Mouse (Mus musculus) neural tube, embryonic 12.5 days (tissue): ENCODE results near the gene Ldb1. TPM values are rescaled to one million over a fixed set of nuclear protein-coding genes. Genes with fewer than 3 reads are reported as not detected.
A peak's percentile ranks its signal among the peaks of the same experiment; 100 is the strongest.
"Not testable (repeated sequence)": the region's sequence is repeated elsewhere in the genome, so short reads cannot be mapped to it uniquely, and the experiment has no call there.

Experiments used
- ATAC-seq: fragments of 200-750 bp; cut with Nextera tagmentation; 2 replicates; pipeline ENCODE4 v1.8.0; 2017; ENCODE audit warnings: low read depth, mild to moderate bottlenecking, moderate TSS enrichment, moderate library complexity; ENCODE audit not compliant: low FRiP score
- H3K27ac ChIP-seq: fragments of 300-500 bp; sonication (generic); 2 replicates; pipeline ENCODE4 v1.5.1; 2016
- H3K27me3 ChIP-seq: fragments of 300-500 bp; sonication (generic); replicated peaks from 2 replicates; pipeline ENCODE4 v1.6.1; 2016; ENCODE audit warnings: mild to moderate bottlenecking
- H3K36me3 ChIP-seq: fragments of 300-500 bp; sonication (generic); 2 replicates; pipeline ENCODE4 v1.6.1; 2016; ENCODE audit warnings: mild to moderate bottlenecking
- H3K4me1 ChIP-seq: fragments of 300-500 bp; sonication (generic); 2 replicates; pipeline ENCODE4 v1.6.1; 2016
- H3K4me2 ChIP-seq: fragments of 300-500 bp; sonication (generic); replicated peaks from 2 replicates; pipeline ENCODE4 v1.6.1; 2016; ENCODE audit warnings: mild to moderate bottlenecking
- H3K4me3 ChIP-seq: fragments of 300-500 bp; sonication (generic); 2 replicates; pipeline ENCODE4 v1.5.1; 2016
- H3K9ac ChIP-seq: fragments of 300-500 bp; sonication (generic); 2 replicates; pipeline ENCODE4 v1.6.1; 2016; ENCODE audit warnings: mild to moderate bottlenecking
- H3K9me3 ChIP-seq: fragments of 300-500 bp; sonication (generic); 2 replicates; pipeline ENCODE4 v1.6.1; 2016; ENCODE audit warnings: mild to moderate bottlenecking
- WGBS: fragments of 180-500 bp; shearing (Covaris S2); methylation state at CpG from one replicate; pipeline ENCODE4 v1.1.7; 2016; 5-methylcytosine and 5-hydroxymethylcytosine counted together
- polyA plus RNA-seq: library from polyadenylated mRNA; unstranded; fragments of >200 nt; fragmentation: Nextera tagmentation; extraction: Ambion mirVana; gene quantifications from 2 replicates; pipeline ENCODE4 v1.2.1, GENCODE M21; 2016

The Ldb1 gene
- polyA plus RNA-seq, 1 experiment from 2014 or later = 139 TPM

DNA sequence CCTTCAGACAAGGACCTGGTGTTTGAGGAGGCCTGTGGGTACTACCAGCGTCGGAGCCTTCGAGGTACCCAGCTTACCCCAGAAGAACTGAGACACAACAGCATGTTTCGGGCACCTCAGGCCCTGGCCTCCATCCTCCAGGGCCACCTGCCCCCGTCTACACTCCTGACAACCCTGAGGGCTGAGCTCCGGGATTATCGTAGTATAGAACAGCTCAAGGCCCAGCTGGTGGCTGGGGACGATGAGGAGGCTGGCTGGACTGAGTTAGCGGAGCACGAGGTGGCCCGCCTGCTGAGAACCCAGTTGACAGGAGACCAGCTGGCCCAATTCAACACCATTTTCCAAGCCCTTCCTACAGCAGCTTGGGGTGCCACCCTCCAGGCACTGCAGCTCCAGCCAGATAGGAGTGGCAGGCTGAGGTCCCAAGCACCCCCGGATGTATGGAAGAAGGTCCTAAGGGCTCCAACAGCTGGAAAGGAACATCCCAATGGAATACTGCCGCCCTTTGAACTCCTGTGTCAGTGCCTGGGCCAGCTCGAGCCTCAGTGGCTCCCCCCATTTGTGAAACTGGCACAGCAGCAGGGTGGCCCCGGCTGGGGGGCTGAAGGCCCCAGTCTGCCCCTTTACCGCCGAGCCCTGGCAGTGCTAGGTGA is 40.1 kb downstream of the Ldb1 start:
- no peak overlapping the region for H3K9ac ChIP-seq
- WGBS = 72% methylated on average over 17 of the region's 17 CpGs
- no peak for ATAC-seq

DNA sequence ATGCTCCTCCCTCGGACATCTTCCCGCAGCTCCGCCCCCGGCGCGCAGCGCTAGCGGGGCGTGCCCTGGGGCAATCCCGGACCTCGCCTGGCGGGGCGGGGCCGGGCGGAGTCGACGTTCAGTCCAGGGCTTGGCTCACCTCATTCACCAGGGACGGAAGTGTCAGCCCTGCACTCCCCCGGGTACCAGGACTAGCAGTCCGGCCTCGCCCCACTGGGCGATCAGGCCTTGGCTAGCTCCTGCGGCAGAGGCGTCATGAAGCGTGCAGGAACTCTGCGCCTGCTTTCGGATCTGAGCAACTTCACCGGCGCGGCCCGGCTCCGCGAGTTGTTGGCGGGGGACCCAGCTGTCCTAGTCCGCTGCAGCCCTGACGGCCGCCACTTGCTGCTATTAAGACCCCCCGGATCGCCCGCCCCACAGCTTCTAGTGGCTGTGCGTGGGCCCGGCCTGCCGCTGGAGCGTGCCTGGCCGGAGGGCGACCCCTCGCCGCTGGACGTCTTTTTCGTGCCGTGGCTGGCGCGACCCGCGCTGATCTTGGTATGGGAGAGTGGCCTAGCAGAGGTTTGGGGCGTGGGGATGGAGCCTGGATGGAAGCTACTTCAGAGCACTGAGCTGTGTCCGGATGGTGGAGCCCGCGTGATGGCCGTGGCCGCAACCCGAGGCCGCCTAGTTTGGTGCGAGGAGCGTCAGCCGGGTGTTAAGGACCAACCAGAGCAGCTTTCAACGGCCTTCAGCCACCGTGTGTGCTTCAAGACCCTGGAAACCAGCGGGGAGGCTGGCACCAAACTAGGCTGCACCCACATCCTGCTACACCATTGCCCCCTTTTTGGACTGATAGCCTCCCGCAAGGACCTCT is 41.4 kb downstream of the Ldb1 start, which contains the start of gene Hps6:
TSS of gene Hps6 (plus strand) at position 138 of the 856 bp plus-strand sequence.
- peak; percentile 77 for ATAC-seq
- H3K9me3 ChIP-seq = no peaks in the 10 kb centered on the region
- WGBS = 2% methylated on average over 70 of the region's 70 CpGs

More for the DNA sequence above, 40.1 kb downstream of the Ldb1 start:
- Histone ChIP-seq H3K36me3 (no peaks in the 10 kb centered on the region), H3K4me3 (no peak overlapping the region), H3K4me2 (no peak overlapping the region), H3K27me3 (peaks cover 17% of the 10 kb centered on the region), H3K9me3 (no peaks in the 10 kb centered on the region), H3K4me1 (peaks cover 16% of the 10 kb centered on the region), H3K27ac (no peak overlapping the region)

DNA sequence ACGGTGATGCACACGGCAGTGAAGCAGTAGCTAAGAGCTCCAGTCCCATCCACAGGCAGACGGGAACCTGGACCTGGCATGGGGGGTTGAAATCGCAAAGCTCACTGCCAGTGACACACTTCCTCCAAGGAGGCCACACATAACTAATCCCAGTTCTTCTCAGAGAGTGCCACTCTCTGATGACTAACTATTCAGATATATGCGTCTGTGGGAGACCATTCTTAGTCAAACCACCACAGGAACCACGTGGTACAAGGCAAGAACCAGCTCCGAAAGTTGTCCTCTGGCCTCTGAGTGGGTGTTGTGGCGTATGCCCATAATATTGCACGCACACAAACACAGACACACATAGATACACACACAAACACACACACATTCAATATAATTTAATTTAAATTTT is 42.7 kb downstream of the Ldb1 start:
- no peak overlapping the region for H3K27ac ChIP-seq
- no peak overlapping the region for H3K4me3 ChIP-seq
- ATAC-seq = no peak
- no peaks in the 10 kb centered on the region for H3K36me3 ChIP-seq
- WGBS = 83% methylated on average over 9 of the region's 9 CpGs
- H3K4me2 ChIP-seq = no peak overlapping the region
- H3K4me1 ChIP-seq = peaks cover 16% of the 10 kb centered on the region
- no peak overlapping the region for H3K9ac ChIP-seq
- peaks cover 17% of the 10 kb centered on the region for H3K27me3 ChIP-seq
- no peaks in the 10 kb centered on the region for H3K9me3 ChIP-seq

More for the DNA sequence above, 41.4 kb downstream of the Ldb1 start, which contains the start of gene Hps6:
- Histone ChIP-seq H3K27ac (no peak within 1 kb of the TSS), H3K9ac (peak within 1 kb of the TSS; percentile 67), H3K4me2 (peak within 1 kb of the TSS; percentile 97), H3K36me3 (no peaks in the 10 kb centered on the region), H3K4me3 (peak within 1 kb of the TSS; percentile 53), H3K4me1 (peaks cover 16% of the 10 kb centered on the region), H3K27me3 (peaks cover 17% of the 10 kb centered on the region)

DNA sequence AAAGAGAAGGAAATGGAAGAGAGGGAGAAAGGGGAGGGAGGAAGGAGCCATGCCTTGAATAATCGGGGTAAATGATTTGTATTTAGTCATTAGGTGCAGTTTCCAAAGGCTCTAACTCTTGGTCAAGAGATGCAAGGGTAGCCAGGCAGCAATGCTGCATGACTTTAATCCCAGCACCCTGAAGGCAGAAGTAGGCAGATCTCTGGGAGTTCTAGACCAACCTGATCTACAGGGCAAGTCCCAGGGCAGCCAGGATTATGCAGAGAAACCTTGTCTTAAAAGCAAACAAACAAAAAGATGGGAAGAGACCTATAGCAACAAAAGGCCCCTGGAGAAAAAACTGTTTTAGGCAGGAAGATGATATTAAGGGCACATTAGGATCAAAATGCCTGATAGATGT is 45.6 kb downstream of the Ldb1 start:
- Histone ChIP-seq H3K27ac (no peak overlapping the region), H3K4me3 (no peak overlapping the region), H3K9ac (no peak overlapping the region), H3K9me3 (no peaks in the 10 kb centered on the region), H3K4me1 (peaks cover 14% of the 10 kb centered on the region), H3K36me3 (peaks cover 5% of the 10 kb centered on the region; the same call in 1 of the 2 replicates), H3K27me3 (peaks cover 8% of the 10 kb centered on the region), H3K4me2 (no peak overlapping the region)
- no peak for ATAC-seq
- WGBS = 79% methylated on average over 1 of the region's 1 CpGs

DNA sequence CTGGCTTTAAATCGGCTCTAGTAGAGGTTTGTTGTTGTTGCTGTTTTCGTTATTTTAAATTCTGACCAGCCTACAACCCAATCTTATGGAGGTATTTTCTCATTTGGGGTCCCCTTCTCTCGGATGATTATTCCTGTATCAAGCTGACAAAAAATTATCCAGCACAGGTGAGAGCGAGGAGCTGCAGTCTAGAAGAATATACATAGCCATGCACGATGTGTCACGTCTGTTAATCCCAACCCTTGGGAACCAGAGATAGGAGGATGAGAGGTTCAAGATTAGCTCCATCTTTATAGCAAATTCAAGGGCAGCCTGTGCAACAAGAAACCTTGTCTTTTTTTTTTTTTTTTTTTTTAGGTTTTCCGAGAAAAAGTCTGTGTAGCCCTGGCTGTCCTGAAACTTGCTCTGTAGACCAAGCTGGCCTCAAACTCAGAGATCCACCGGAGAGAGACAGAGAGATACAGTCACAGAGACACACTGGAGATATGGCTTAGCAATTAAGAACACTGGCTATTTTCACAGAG is 46.3 kb downstream of the Ldb1 start:
- 16% methylated on average over 8 of the region's 8 CpGs for WGBS
- Histone ChIP-seq H3K27me3 (peaks cover 2% of the 10 kb centered on the region; the same call in 1 of the 2 replicates), H3K9me3 (0 out of 2 replicates have a peak, but pooled peaks cover 5% of the 10 kb centered on the region), H3K36me3 (peaks cover 5% of the 10 kb centered on the region; the same call in 1 of the 2 replicates), H3K4me2 (peak overlapping the region; percentile 60), H3K27ac (no peak overlapping the region), H3K4me1 (peaks cover 8% of the 10 kb centered on the region), H3K4me3 (peak overlapping the region; percentile 85), H3K9ac (no peak overlapping the region)
- no peak; the same call in 1 of the 2 replicates for ATAC-seq

DNA sequence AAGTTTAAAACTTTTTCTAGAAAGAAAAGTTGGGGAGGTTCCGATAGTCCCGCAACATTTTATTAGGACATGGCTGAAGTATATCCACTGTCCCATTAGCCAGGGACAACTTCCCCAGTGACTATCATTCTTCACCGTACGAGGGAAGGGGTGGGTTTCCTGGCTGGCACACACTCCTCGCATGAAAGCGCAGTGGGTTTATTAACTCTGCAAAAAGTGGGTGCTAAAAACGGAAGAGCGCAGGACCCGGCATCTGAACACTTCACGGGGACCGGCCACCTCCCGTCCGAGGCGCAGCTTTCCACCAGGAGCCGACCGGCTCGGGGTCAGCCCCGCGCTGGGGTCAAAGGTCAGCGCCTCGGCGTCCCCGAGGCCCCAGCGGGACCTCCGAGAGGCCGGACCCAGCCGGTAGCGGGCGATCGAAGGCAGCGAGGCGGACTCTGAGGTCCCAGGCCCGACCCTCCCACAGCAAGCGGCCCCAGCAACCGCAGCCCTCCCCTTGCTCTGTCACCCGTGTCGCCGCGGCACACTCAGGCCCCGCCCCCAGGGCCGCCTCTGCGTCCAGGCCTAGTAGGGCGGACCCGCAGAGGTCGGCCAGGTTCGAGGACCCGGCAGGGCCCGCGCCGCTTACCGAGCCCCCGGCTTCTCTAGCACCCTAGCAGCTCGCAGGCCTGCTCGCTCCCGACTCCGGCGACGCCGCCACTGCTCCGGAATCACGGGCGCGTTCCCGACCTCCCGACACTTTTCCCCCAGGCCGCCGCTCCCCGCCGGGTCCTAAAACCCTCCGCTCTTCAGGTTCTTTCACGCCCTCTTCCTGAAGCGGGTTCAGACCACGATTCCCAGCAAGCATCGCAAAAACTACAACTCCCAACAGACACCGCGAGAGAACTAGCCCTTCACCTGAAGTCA is 47.0 kb downstream of the Ldb1 start, which contains the start of gene Armh3:
TSS of gene Armh3 (minus strand) at position 704 of the 909 bp plus-strand sequence.
- peaks cover under 1% of the 10 kb centered on the region; the same call in 1 of the 2 replicates for H3K4me1 ChIP-seq
- peak within 1 kb of the TSS; percentile 85 for H3K9ac ChIP-seq
- 0 out of 2 replicates have a peak, but pooled peaks cover 5% of the 10 kb centered on the region for H3K9me3 ChIP-seq
- 1% methylated on average over 71 of the region's 76 CpGs for WGBS
- peaks cover 5% of the 10 kb centered on the region; the same call in 1 of the 2 replicates for H3K36me3 ChIP-seq
- no peaks in the 10 kb centered on the region; the same call in 1 of the 2 replicates for H3K27me3 ChIP-seq
- peak within 1 kb of the TSS; percentile 60 for H3K4me2 ChIP-seq
- ATAC-seq = peak; percentile 91
- H3K27ac ChIP-seq = peak within 1 kb of the TSS; percentile 92
- peak within 1 kb of the TSS; percentile 85 for H3K4me3 ChIP-seq

DNA sequence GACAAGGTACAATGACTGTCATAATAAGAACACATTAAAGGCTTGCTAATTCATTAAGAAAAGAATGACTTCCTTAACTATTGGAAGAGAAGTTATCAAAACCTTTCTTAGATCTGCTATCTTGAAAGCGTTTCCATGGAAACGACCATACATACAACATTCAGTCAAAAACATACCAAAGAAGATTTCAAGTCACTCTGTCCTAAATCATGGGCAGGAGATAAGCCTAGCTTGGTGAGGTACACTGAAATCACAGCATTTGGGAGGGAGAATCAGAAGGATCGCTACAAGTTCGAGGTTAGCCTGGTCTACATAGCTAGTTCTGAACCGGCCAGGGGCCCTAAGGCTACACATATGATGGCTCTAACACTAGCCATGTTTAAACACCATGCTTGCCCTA is 47.6 kb downstream of the Ldb1 start:
- WGBS = 60% methylated on average over 5 of the region's 5 CpGs
- H3K9me3 ChIP-seq = 0 out of 2 replicates have a peak, but pooled peaks cover 5% of the 10 kb centered on the region
- H3K9ac ChIP-seq = peak overlapping the region; percentile 85; the same call in 1 of the 2 replicates
- peaks cover 5% of the 10 kb centered on the region; the same call in 1 of the 2 replicates for H3K36me3 ChIP-seq
- no peaks in the 10 kb centered on the region; the same call in 1 of the 2 replicates for H3K27me3 ChIP-seq
- H3K4me2 ChIP-seq = peak overlapping the region; percentile 60
- no peaks in the 10 kb centered on the region for H3K4me1 ChIP-seq
- ATAC-seq = 0 out of 2 replicates have a peak, but pooled peaks have one; percentile 9
- H3K4me3 ChIP-seq = peak overlapping the region; percentile 85
- H3K27ac ChIP-seq = no peak overlapping the region

DNA sequence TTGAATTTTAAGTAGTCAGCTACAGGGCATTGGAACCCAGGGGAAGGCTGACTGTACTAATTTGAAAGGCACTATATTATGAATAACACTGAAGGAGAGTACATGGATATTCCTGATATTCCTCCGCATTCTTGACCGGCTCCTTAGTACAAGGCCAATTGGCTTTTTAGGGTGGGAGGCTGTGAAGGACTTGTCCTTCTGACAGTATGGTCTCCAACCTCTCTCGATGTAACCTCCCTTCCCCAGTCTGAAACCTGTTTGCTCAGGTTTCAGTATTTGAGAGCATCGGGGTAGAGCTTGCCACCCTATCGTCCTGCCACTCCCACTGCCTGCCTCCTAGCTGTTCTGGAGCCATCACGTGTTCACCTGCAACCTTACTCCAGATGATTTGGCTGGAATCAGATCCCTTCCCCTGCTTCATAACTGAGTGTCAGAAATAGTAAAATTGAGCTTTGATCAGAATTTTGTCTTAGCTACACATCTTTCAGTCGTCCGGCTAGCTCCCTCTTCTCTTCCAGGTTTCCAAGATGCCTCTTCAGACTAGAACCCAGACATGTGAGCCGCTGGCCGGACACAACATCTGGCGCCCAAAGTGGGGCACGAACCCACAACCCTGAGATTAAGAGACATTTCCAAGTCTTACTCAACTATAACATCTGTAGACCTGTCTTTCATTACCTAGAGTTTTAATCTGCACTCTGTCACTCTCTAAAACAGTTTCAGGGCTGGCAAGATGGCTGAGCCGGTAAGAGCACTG is 50.9 kb downstream of the Ldb1 start:
- Histone ChIP-seq H3K27me3 (no peaks in the 10 kb centered on the region), H3K9me3 (0 out of 2 replicates have a peak, but pooled peaks cover 5% of the 10 kb centered on the region), H3K27ac (no peak overlapping the region), H3K4me1 (no peaks in the 10 kb centered on the region), H3K4me2 (no peak overlapping the region), H3K36me3 (peaks cover 5% of the 10 kb centered on the region; the same call in 1 of the 2 replicates), H3K9ac (no peak overlapping the region), H3K4me3 (no peak overlapping the region)
- ATAC-seq = no peak
- 96% methylated on average over 13 of the region's 13 CpGs for WGBS

DNA sequence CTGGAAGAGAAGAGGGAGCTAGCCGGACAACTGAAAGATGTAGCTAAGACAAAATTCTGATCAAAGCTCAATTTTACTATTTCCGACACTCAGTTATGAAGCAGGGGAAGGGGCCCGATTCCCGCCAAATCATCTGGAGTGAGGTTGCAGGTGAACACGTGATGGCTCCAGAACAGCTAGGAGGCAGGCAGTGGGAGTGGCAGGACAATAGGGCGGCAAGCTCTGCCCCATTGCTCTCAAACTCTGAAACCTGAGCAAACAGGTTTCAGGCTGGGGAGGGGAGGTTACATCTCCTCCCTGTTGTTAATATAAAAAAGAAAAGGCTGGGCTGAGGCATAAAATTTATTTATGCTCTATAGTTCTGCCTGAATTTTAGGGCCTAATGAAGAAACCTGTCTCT is 51.6 kb downstream of the Ldb1 start:
- H3K4me1 ChIP-seq, H3K4me3 ChIP-seq, H3K36me3 ChIP-seq, H3K27me3 ChIP-seq, H3K27ac ChIP-seq, ATAC-seq, H3K4me2 ChIP-seq, H3K9me3 ChIP-seq, H3K9ac ChIP-seq: not testable (repeated sequence)
- 90% methylated on average over 6 of the region's 6 CpGs for WGBS

DNA sequence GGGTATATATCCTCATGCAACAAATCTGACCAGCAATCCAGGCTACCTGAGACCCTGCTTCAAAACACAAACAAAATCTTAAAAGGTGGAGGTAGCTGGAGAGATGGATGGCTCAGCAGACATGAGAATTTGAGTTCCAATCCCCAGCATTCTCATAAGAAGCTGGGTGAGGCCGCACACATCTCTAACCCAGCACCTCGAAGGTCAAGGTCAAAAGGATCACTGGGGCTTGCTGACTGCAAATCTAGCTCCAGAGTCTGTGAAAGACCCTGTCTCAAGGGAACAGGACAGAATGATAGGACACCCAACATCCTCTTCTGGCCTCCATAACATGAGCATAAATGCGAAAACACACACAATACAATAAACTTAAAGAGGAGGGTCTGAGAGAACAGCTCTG is 53.8 kb downstream of the Ldb1 start:
- Histone ChIP-seq H3K36me3 (peaks cover 11% of the 10 kb centered on the region; the same call in 1 of the 2 replicates), H3K4me2 (no peak overlapping the region), H3K27ac (no peak overlapping the region), H3K4me1 (no peaks in the 10 kb centered on the region), H3K27me3 (no peaks in the 10 kb centered on the region), H3K9me3 (0 out of 2 replicates have a peak, but pooled peaks cover 5% of the 10 kb centered on the region), H3K9ac (no peak overlapping the region), H3K4me3 (no peak overlapping the region)
- 92% methylated on average over 3 of the region's 3 CpGs for WGBS
- ATAC-seq = no peak
